Mouse (Mus musculus) midbrain, postnatal 0 days (tissue): Measurements from ENCODE around the gene Rbm4. TPM values are rescaled to one million over a fixed set of nuclear protein-coding genes. Genes with fewer than 3 reads are reported as not detected.
A peak's percentile ranks its signal among the peaks of the same experiment; 100 is the strongest.

Experiments used
- ATAC-seq: fragments of 200-750 bp; cut with Nextera tagmentation; 2 replicates; pipeline ENCODE4 v1.8.0; 2017; ENCODE audit warnings: moderate number of reproducible peaks, mild to moderate bottlenecking, moderate TSS enrichment, moderate library complexity; ENCODE audit not compliant: low FRiP score
- DNase-seq: peaks from one replicate; pipeline ENCODE4 v3.0.0-alpha.2; 2015; ENCODE audit warnings: low spot score
- H3K27ac ChIP-seq: fragments of 300-500 bp; sonication (generic); 2 replicates; pipeline ENCODE4 v1.5.1; 2014; ENCODE audit warnings: low read depth, mild to moderate bottlenecking, low read length, mixed read lengths
- H3K27me3 ChIP-seq: fragments of 300-500 bp; sonication (generic); 2 replicates; pipeline ENCODE4 v1.6.1; 2014; ENCODE audit warnings: low read length, control low read depth, mixed read lengths; ENCODE audit not compliant: insufficient read depth
- H3K36me3 ChIP-seq: fragments of 300-500 bp; sonication (generic); 2 replicates; pipeline ENCODE4 v1.6.1; 2014; ENCODE audit warnings: low read length, control low read depth, mixed read lengths; ENCODE audit not compliant: insufficient read depth
- H3K4me1 ChIP-seq: fragments of 300-500 bp; sonication (generic); 2 replicates; pipeline ENCODE4 v1.6.1; 2014; ENCODE audit warnings: mild to moderate bottlenecking, control low read depth, antibody characterized with exemption, low read length, mixed read lengths; ENCODE audit not compliant: insufficient read depth
- H3K4me2 ChIP-seq: fragments of 300-500 bp; sonication (generic); 2 replicates; pipeline ENCODE4 v1.6.1; 2014; ENCODE audit warnings: low read depth, mild to moderate bottlenecking, low read length, mixed read lengths; ENCODE audit not compliant: poor library complexity, severe bottlenecking
- H3K4me3 ChIP-seq: fragments of 300-500 bp; sonication (generic); 2 replicates; pipeline ENCODE4 v1.5.1; 2014; ENCODE audit warnings: low read depth, mild to moderate bottlenecking, low read length, moderate library complexity
- H3K9ac ChIP-seq: fragments of 300-500 bp; sonication (generic); replicated peaks from 2 replicates; pipeline ENCODE4 v1.6.1; 2014; ENCODE audit warnings: mild to moderate bottlenecking, low read length, moderate library complexity, mixed read lengths; ENCODE audit not compliant: poor library complexity, severe bottlenecking
- H3K9me3 ChIP-seq: fragments of 300-500 bp; sonication (generic); 2 replicates; pipeline ENCODE4 v1.6.1; 2016; ENCODE audit warnings: low read length, control low read depth
- CTCF ChIP-seq: IDR thresholded peaks from 2 replicates; pipeline ENCODE4 v1.5.1; 2016; ENCODE audit warnings: antibody characterized with exemption, mild to moderate bottlenecking
- WGBS: fragments of 180-500 bp; shearing (Covaris S2); extraction: QIAGEN DNeasy Blood & Tissue Kit; methylation state at CpG from one replicate; pipeline ENCODE4 v1.1.7; 2014; 5-methylcytosine and 5-hydroxymethylcytosine counted together
- polyA plus RNA-seq: library from polyadenylated mRNA; unstranded; fragments of >200 nt; fragmentation: Nextera tagmentation; extraction: Ambion mirVana; gene quantifications from 2 replicates; pipeline ENCODE4 v1.2.1, GENCODE M21; 2015
- total RNA-seq: library from RNA; depleted of rRNA; stranded (reverse); fragments of >200 nt; gene quantifications from 2 replicates; pipeline ENCODE4 v1.2.3, GENCODE M21; 2014

The Rbm4 gene
- total and polyA plus RNA-seq, 2 experiments from 2014 or later: 40.0 to 90.5 TPM

DNA sequence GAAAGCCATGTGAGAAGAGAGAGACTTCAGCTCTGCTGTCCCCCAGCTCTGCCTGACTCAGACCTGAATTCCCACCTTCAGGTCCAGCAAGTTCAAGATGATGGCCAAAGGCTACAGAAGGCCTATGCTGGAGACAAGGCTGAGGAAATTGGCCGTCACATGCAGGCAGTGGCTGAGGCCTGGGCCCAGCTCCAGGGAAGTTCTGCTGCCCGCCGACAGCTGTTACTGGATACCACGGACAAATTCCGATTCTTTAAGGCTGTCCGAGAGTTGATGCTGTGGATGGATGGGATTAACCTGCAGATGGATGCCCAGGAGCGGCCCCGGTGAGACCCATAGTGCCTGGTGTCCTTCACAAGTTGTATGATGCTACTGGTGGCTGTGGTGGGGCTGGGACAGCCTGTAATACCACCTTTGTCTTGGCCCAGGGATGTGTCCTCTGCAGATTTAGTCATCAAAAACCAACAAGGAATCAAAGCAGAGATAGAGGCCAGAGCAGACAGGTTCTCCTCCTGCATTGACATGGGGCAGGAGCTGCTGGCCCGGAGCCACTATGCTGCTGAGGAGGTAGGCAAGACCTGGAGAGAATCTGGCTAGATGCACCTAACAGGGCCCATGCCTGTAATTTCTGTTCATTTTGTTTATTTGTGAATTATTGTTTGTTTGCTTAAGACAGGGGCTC is 45.9 kb downstream of the Rbm4 start:
- 92% methylated on average over 9 of the region's 9 CpGs for WGBS
- H3K27ac ChIP-seq: no peak overlapping the region
- H3K4me3 ChIP-seq: no peak overlapping the region
- H3K9ac ChIP-seq: no peak overlapping the region
- no peak for DNase-seq
- no peaks in the 10 kb centered on the region for H3K9me3 ChIP-seq
- peaks cover 82% of the 10 kb centered on the region for H3K36me3 ChIP-seq
- no peaks in the 10 kb centered on the region for H3K4me1 ChIP-seq
- no peaks in the 10 kb centered on the region for H3K27me3 ChIP-seq
- H3K4me2 ChIP-seq: no peak overlapping the region
- TF ChIP-seq CTCF: no peak
- ATAC-seq: no peak

DNA sequence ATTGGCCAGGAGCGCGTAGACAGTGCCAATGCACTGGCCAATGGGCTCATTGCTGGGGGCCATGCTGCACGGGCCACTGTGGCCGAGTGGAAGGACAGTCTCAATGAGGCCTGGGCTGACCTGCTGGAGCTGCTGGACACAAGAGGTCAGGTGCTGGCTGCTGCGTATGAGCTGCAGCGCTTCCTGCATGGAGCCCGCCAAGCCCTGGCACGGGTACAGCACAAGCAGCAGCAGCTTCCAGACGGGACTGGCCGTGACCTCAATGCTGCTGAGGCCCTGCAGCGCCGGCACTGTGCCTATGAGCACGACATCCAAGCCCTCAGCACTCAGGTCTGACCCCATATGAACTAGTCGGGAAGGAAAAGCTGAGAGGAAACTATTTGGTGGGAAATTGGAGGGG is 47.1 kb downstream of the Rbm4 start:
- Histone ChIP-seq H3K9me3 (no peaks in the 10 kb centered on the region), H3K27me3 (no peaks in the 10 kb centered on the region), H3K36me3 (peaks cover 83% of the 10 kb centered on the region), H3K27ac (no peak overlapping the region), H3K4me3 (no peak overlapping the region), H3K4me1 (no peaks in the 10 kb centered on the region), H3K9ac (no peak overlapping the region), H3K4me2 (no peak overlapping the region)
- no peak for TF ChIP-seq CTCF
- no peak for ATAC-seq
- WGBS: 83% methylated on average over 14 of the region's 14 CpGs
- DNase-seq: no peak

DNA sequence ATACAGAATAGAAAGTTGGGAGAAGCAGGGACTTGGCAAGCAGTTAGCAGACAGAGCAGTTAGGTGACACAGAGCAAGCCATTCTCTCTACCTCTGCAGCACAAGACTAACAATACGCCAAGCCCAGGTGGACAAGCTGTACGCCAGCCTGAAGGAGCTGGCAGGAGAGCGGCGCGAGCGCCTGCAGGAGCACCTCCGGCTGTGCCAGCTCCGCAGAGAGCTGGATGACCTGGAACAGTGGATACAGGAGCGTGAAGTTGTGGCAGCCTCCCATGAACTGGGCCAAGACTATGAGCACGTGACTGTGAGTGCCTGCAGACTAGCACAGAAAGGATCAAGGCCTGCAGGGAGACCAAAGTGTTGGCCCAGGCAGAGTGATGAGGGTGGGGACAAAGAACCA is 48.0 kb downstream of the Rbm4 start:
- H3K27me3 ChIP-seq: no peaks in the 10 kb centered on the region
- no peaks in the 10 kb centered on the region for H3K9me3 ChIP-seq
- no peak overlapping the region for H3K4me3 ChIP-seq
- DNase-seq (no peak), ATAC-seq (no peak)
- no peak for TF ChIP-seq CTCF
- H3K36me3 ChIP-seq: peaks cover 82% of the 10 kb centered on the region
- no peaks in the 10 kb centered on the region for H3K4me1 ChIP-seq
- H3K27ac ChIP-seq: no peak overlapping the region
- no peak overlapping the region for H3K9ac ChIP-seq
- no peak overlapping the region for H3K4me2 ChIP-seq
- WGBS: 90% methylated on average over 10 of the region's 10 CpGs

DNA sequence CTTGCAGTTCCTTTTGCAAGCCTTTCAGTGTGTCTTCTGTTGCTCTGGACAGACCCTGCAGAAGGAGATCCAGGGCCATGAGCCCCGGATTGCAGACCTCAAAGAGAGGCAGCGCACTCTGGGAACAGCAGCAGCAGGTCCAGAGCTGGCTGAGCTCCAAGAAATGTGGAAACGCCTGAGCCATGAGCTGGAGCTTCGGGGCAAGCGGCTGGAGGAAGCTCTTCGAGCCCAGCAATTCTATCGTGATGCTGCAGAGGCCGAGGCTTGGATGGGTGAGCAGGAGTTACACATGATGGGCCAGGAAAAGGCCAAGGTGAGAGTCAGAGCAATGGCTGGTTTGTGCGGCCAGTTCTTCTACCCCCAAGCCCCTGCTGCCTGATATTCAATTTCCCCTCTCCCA is 48.6 kb downstream of the Rbm4 start:
- Histone ChIP-seq H3K9me3 (no peaks in the 10 kb centered on the region), H3K9ac (no peak overlapping the region), H3K27ac (no peak overlapping the region), H3K4me3 (no peak overlapping the region), H3K4me1 (no peaks in the 10 kb centered on the region), H3K4me2 (no peak overlapping the region), H3K36me3 (peaks cover 82% of the 10 kb centered on the region), H3K27me3 (no peaks in the 10 kb centered on the region)
- no peak for TF ChIP-seq CTCF
- DNase-seq (peak; percentile 49), ATAC-seq (no peak)
- 68% methylated on average over 9 of the region's 9 CpGs for WGBS

DNA sequence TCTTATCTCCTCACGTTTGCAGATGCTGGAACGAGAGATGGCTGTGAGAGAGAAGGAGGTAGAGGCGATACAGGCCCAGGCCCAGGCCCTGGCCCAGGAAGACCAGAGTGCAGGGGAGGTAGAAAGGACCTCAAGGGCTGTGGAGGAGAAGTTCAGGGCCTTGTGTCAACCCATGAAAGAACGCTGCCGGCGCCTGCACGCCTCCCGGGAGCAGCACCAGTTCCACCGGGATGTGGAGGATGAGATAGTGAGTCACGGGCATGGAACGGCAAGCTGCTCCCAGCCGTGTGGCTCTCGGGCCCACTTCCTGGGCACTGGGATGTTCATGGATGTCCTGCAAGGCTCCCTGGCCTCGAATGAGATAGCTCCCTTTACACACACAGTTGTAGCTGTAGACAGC is 49.7 kb downstream of the Rbm4 start:
- no peaks in the 10 kb centered on the region for H3K9me3 ChIP-seq
- H3K36me3 ChIP-seq: peaks cover 84% of the 10 kb centered on the region
- H3K27ac ChIP-seq: no peak overlapping the region
- no peak overlapping the region for H3K4me3 ChIP-seq
- no peaks in the 10 kb centered on the region for H3K4me1 ChIP-seq
- TF ChIP-seq CTCF: no peak
- H3K27me3 ChIP-seq: no peaks in the 10 kb centered on the region
- ATAC-seq: no peak
- H3K4me2 ChIP-seq: no peak overlapping the region
- no peak overlapping the region for H3K9ac ChIP-seq
- 81% methylated on average over 14 of the region's 14 CpGs for WGBS
- DNase-seq: no peak

DNA sequence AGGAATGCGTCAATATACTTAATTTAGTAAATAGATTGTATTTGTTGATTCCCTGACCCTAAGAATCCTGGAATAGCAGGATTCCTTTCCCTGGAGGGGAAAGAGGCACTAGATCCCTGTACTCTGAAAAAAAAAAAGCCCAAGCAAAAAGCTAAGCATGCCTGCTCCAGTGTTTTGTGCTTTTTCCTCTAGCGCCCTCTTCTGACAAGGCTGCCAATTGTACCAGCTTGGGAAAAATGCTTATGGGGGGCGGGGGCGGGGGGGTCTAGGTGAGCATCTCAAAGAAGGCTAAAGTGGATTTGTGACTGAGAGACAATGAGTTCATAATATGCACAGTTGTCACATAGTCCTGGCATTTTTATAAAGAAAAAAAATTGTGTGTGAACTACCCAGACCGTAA is 50.2 kb downstream of the Rbm4 start:
- no peak overlapping the region for H3K9ac ChIP-seq
- H3K4me2 ChIP-seq: no peak overlapping the region
- no peak overlapping the region for H3K27ac ChIP-seq
- H3K9me3 ChIP-seq: no peaks in the 10 kb centered on the region
- peak; percentile 74 for TF ChIP-seq CTCF
- peaks cover 82% of the 10 kb centered on the region for H3K36me3 ChIP-seq
- DNase-seq: peak; percentile 66
- H3K4me1 ChIP-seq: no peaks in the 10 kb centered on the region
- ATAC-seq: no peak
- no peaks in the 10 kb centered on the region for H3K27me3 ChIP-seq
- WGBS: 39% methylated on average over 5 of the region's 5 CpGs
- H3K4me3 ChIP-seq: no peak overlapping the region
